Mouse (Mus musculus): ENCODE data around the gene Tmeff2. TPM values are rescaled to one million over a fixed set of nuclear protein-coding genes. Genes with fewer than 3 reads are reported as not detected.

Tmeff2 gene
- polyA plus RNA-seq, 1 experiment from 2014 or later, result 2.3 TPM

DNA sequence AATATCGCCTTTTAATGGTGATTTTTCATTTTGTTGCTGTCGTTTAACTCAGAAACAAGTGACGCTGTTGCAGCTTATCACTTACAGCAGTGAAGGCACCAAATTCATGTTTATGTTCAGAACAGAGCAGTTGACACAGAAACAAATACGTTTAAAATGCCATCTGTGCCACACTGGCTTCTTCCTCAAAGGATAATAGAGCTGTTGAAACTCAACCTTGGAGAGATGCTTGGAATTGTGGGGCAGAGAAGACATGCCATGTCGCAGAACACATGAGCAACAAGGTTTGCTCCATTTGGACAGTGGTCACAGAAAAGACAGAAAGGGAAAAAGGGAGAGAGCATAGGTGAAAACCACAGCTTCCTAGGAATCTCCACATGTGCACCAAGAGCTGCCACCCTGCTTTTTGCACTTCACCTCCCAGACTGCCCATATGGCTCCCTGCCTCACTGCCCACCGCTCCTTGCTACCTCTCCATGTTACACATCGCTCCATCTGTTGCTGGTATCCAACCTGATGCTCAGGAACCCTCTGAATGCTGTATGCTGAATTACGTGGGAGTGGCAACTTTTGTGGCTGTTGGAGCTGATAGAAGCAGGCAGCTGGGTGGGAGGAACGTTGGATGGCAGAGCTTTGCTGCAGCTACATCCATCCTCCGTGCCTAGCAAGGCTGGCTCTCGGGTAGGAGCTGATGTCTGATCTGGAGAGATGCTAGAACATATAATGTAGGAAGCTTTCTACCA, 298.8 kb downstream of the Tmeff2 start:
- no peaks in the 10 kb centered on the region for H3K36me3 ChIP-seq
- no peak for DNase-seq (ENCODE audit: low spot score)
- H3K27ac ChIP-seq, result no peak overlapping the region
- no peaks in the 10 kb centered on the region for H3K27me3 ChIP-seq (ENCODE audit: insufficient read depth, poor library complexity, severe bottlenecking)
- no peak overlapping the region for H3K4me3 ChIP-seq
- H3K9me3 ChIP-seq, result no peaks in the 10 kb centered on the region
- WGBS, result 80% methylated on average over 11 of the region's 11 CpGs
- H3K4me1 ChIP-seq, result no peaks in the 10 kb centered on the region

DNA sequence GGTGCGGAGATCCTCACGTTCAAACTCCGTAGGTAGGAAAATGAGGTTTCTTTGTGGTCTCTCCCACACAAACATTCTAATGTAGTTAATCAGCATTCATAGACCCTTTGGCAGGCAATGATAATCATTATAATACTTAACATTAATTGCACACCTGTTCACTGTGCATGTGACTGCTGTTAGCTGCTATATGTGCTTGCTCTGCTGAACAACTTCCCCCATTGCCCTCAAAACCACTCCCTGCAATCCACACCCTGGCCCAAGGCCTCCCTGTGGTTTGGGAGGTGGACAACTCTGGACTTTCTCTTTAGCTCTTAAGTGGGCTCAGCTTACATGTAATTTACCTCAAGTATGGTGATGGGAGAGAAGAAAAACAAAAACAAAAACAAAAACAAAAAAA, 299.5 kb downstream of the Tmeff2 start:
- H3K27ac ChIP-seq, result no peak overlapping the region
- H3K27me3 ChIP-seq (ENCODE audit: insufficient read depth, poor library complexity, severe bottlenecking), result no peaks in the 10 kb centered on the region
- no peak overlapping the region for H3K4me3 ChIP-seq
- H3K36me3 ChIP-seq, result no peaks in the 10 kb centered on the region
- H3K9me3 ChIP-seq, result no peaks in the 10 kb centered on the region
- H3K4me1 ChIP-seq, result no peaks in the 10 kb centered on the region
- 95% methylated on average over 3 of the region's 3 CpGs for WGBS
- DNase-seq (ENCODE audit: low spot score), result no peak

DNA sequence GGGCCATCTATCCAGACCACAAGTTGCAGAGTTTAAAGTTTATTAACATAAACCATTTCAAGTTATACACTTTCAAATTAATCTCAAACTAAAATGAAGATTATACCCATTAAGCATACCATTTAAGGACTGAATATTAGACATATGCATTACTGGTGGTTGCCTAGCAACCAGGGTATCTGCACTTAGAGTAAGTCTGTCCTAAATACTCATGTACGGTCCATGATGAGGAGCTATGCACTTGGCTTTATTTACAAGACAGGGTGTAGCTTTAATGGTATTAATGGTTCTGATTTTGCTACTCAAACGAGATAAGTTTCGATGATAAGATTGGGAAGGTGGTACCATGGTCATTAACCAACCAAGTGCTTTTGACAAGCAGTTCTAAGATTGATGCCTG, 315.2 kb downstream of the Tmeff2 start:
- Histone ChIP-seq H3K4me1 (no peaks in the 10 kb centered on the region), H3K27ac (no peak overlapping the region), H3K9me3 (no peaks in the 10 kb centered on the region), H3K27me3 (ENCODE audit: insufficient read depth, poor library complexity, severe bottlenecking) (no peaks in the 10 kb centered on the region), H3K4me3 (no peak overlapping the region), H3K36me3 (no peaks in the 10 kb centered on the region)
- 85% methylated on average over 3 of the region's 3 CpGs for WGBS
- DNase-seq (ENCODE audit: low spot score), result no peak

DNA sequence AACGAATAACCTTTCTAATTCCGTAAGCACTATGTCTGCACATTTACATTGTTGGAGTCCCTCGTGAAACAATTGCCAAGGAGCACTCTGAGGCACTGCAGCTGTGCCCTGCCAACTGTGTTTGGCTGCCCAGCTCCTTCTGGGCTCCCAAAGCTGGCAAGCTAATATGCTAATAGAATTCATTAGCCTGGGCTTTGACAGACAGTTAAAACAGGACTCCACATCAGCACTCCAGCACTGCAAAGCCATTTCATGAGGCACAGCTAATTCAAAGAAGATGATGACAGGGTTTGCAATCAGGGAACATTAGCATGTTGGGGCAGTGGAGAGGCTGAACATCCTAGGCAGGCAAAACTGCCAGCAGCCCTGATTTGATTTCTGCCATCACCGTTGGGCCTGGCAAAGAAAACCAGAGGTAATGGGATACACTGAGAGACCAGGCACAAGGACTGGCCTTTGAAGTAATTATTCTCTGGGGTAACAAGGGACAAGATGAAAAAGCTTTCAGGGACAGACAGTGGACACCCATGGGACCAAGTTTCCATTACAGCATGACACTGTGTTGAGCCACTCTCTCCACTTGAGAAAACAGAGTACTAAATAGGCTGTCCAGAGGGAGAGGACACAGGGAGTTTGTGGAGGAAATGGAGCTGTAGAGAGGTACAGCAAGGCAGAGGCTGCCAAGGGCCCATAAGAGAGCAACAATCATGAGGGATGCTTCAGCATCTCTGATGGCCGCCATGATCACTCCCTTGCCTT, 316.0 kb downstream of the Tmeff2 start:
- no peak overlapping the region for H3K4me3 ChIP-seq
- no peaks in the 10 kb centered on the region for H3K36me3 ChIP-seq
- H3K4me1 ChIP-seq, result no peaks in the 10 kb centered on the region
- H3K27me3 ChIP-seq (ENCODE audit: insufficient read depth, poor library complexity, severe bottlenecking), result no peaks in the 10 kb centered on the region
- WGBS, result 79% methylated on average over 5 of the region's 5 CpGs
- no peaks in the 10 kb centered on the region for H3K9me3 ChIP-seq
- DNase-seq (ENCODE audit: low spot score), result no peak
- H3K27ac ChIP-seq, result no peak overlapping the region

DNA sequence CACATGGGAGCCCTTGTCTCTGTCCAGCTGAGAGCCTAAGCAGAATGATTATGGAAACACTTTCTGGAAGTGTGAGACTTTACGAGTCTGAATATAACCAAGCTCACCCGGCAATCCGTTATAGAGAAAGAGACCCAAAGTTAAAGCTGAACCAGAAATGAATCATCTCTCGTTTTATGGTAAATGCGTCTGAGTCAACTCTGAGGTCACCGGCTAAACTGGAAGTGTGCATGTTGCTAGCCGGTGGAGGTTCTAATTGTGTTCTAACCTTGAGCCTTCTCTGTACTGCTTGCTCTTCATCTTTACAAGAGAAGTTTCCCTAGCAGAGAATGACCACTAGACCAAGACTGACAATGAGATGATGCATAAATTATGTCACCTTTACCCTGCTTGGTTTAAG, 316.8 kb downstream of the Tmeff2 start:
- no peaks in the 10 kb centered on the region for H3K27me3 ChIP-seq (ENCODE audit: insufficient read depth, poor library complexity, severe bottlenecking)
- no peak overlapping the region for H3K27ac ChIP-seq
- no peak overlapping the region for H3K4me3 ChIP-seq
- H3K36me3 ChIP-seq, result no peaks in the 10 kb centered on the region
- no peaks in the 10 kb centered on the region for H3K9me3 ChIP-seq
- 85% methylated on average over 7 of the region's 7 CpGs for WGBS
- no peaks in the 10 kb centered on the region for H3K4me1 ChIP-seq
- DNase-seq (ENCODE audit: low spot score), result no peak

DNA sequence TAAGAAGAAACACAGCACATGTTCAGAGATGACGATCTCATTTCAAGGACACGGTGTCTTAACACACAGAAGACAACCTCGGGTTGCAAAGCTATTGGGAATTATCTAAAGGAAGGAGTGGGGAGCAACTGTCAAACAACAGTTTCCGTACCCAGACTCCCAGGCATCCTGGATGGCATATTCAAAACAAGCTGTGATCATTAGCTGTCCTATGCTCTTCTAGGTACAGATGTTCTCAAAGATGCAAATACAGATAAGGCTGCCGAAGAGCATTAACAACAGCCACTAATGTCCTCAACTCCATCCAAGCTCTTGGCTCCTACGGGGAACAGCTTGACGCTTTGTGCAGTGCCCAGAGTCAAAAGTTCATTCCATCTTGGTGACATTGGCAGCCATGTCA, 324.7 kb downstream of the Tmeff2 start:
- H3K4me3 ChIP-seq, result no peak overlapping the region
- no peak overlapping the region for H3K27ac ChIP-seq
- no peaks in the 10 kb centered on the region for H3K27me3 ChIP-seq (ENCODE audit: insufficient read depth, poor library complexity, severe bottlenecking)
- DNase-seq (ENCODE audit: low spot score), result no peak
- 80% methylated on average over 7 of the region's 7 CpGs for WGBS
- H3K4me1 ChIP-seq, result peaks cover 8% of the 10 kb centered on the region; the same call in 1 of the 2 replicates
- H3K9me3 ChIP-seq, result no peaks in the 10 kb centered on the region
- H3K36me3 ChIP-seq, result no peaks in the 10 kb centered on the region

Small RNA genes within 50 kb of the gene (microRNA-seq; reads per million reads assigned to microRNA genes)
- not detected for gene Gm25736
